Mouse (Mus musculus) embryonic fibroblast, embryonic 13.5 days (primary cell): ENCODE results near the gene Mlxipl.

Source experiments
- CTCF ChIP-seq: IDR thresholded peaks from 2 replicates; pipeline ENCODE4 v1.5.1; 2011; ENCODE audit warnings: mild to moderate bottlenecking, control low read depth, low read length, moderate library complexity, borderline replicate concordance; ENCODE audit not compliant: insufficient read depth
- POLR2A ChIP-seq: IDR thresholded peaks from 2 replicates; pipeline ENCODE4 v1.6.1; 2011; ENCODE audit warnings: low read depth, mild to moderate bottlenecking, control low read depth, low read length, moderate library complexity

DNA sequence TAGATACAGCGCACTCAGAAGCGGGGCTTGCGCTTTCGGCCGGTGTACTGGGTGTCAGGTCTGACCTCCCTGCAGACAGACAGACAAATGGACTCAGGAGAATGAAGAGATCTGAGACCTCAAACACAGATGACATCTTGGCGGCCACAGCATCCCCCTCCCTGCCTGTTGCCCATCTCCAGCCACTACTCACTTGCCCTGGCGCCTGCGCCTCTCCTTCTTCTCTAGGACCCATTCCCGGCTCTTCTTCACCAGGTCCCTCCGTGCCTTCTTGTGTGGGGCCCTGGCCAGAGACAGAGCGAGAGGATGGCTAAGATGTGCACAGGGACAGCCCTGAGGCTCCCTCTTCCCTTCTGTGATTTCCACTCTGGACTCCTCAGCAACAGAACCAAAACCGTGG is 36.3 kb upstream of the Mlxipl start:
- TF ChIP-seq POLR2A: no peak
- no peak for TF ChIP-seq CTCF
